Mouse (Mus musculus) liver, embryonic 14.5 days (tissue): ENCODE data around the gene Pou3f1.

ENCODE experiments used
- CTCF ChIP-seq: IDR thresholded peaks from 2 replicates; pipeline ENCODE4 v1.5.1; 2016; ENCODE audit warnings: antibody characterized with exemption, low read depth, control low read depth
- EP300 ChIP-seq: IDR thresholded peaks from 2 replicates; pipeline ENCODE4 v1.6.1; 2016; ENCODE audit warnings: antibody characterized with exemption, low read depth

GRCm38 (mm10) chr4:124670232-124670631, 13.6 kb downstream of the Pou3f1 start:
- TF ChIP-seq CTCF: no peak
- no peak for TF ChIP-seq EP300
